Mouse (Mus musculus) retina, embryonic 14.5 days (tissue): ENCODE data around the gene Vmn1r47.
"Not testable (repeated sequence)": the region's sequence is repeated elsewhere in the genome, so short reads cannot be mapped to it uniquely, and the experiment has no call there.

ENCODE experiments used
- DNase-seq: peaks from one replicate; pipeline ENCODE4 v3.0.0-alpha.2; 2015; ENCODE audit warnings: low spot score

Vmn1r47 gene

GRCm38 (mm10) chr6:90015847-90016246, at the start of gene Vmn1r47:
Gene Vmn1r47, plus strand, starts transcription at chr6:90016147.
- DNase-seq, result not testable (repeated sequence)

GRCm38 (mm10) chr6:89966341-89966740, 49.6 kb upstream of the Vmn1r47 start:
- DNase-seq, result no peak

- DNase-seq, result no peak
These were observed 46.9 kb upstream of the Vmn1r47 start, which contains the start of gene Vmn1r46 for GRCm38 (mm10) chr6:89969013-89969412. Gene Vmn1r46, plus strand, starts transcription at chr6:89969313.

- DNase-seq, result no peak
These were observed 30.0 kb upstream of the Vmn1r47 start for GRCm38 (mm10) chr6:89985989-89986388.

GRCm38 (mm10) chr6:90036741-90037140, 20.8 kb downstream of the Vmn1r47 start, which contains the start of gene Vmn1r48:
Gene Vmn1r48, minus strand, starts transcription at chr6:90036841.
- DNase-seq, result not testable (repeated sequence)
